Mouse (Mus musculus): ENCODE results near the gene Dnajb11.

Gene Dnajb11

DNA sequence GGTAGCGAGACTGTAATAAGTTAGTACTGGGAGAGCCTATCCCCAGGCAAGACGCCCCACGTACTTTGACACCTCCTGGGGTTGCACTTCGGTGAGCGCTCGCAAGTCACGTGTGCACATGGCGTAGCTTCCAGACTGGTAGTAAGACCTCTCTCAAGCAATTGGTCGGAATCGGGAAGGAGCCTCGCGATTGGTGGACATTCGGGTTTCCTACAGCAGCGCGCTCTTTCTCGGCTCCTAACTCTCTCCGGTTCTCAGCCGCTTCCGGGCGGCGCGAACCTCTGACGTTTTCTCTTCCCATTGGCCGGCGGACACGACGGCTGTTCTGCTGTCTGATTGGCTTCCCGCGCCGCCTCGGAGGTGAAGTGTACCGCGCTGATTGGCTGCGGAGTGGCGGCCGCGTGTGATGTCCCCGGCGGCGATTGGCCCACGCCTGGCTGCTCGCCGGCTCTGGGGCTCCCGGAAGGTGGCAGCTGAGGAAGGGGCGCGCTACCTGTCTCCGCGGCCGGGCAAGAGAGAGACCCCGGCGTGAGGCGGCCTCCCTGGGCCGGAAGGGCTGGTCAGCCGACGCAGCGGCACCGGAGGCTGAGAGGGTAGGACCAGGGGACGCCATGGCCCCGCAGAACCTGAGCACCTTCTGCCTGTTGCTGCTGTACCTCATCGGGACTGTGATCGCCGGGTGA lies at the start of gene Dnajb11, which contains the start of gene Tbccd1:
Gene Dnajb11 (plus strand): TSS at position 415 of the 683 bp plus-strand sequence.
Gene Tbccd1 (minus strand): TSS at position 239 of the 683 bp plus-strand sequence.
- peak; percentile 99 for DNase-seq (ENCODE audit: low spot score in 2 of 2)

DNA sequence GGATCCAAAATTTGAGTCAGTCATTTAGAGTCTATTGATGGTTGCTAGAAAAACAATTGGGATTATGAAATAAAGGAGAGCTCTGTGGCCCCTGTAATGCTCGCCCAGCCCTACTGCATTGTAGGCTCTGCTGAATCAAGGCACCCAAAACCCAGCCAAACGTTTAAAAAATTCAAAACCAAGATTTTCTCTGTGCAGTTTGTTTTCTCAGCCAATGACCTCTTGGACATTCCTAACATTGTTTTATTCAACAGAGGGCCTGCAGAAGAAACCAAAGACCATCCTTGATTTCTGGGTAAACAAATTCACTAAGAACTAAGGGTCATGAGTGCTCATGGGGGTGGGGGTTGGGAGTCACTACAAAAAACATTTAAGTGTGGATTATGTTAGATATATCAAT lies 46.2 kb upstream of the Dnajb11 start, which contains the start of gene Crygs:
Gene Crygs (minus strand): TSS at position 101 of the 400 bp plus-strand sequence.
- DNase-seq (ENCODE audit: low spot score in 2 of 2), result no peak

DNA sequence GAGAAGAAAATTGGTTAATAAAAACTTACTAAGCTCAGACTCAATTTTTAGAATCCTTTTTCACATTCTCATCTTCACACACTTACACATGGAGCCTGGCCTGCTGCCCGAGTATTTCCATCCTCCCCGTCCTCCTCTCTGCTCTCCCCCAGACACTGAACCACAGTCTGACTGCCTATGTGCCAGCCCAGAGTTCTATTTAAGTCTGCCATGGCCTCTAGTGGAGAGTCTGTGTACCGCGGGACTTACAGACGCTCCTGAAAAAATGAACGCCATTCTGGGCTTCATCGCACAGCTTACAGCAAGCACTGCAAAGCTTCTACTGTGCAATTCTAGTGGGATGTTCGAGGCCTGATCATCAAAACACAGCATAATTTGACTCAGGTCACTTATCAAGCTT lies 36.9 kb upstream of the Dnajb11 start:
- no peak for DNase-seq (ENCODE audit: low spot score in 2 of 2)

DNA sequence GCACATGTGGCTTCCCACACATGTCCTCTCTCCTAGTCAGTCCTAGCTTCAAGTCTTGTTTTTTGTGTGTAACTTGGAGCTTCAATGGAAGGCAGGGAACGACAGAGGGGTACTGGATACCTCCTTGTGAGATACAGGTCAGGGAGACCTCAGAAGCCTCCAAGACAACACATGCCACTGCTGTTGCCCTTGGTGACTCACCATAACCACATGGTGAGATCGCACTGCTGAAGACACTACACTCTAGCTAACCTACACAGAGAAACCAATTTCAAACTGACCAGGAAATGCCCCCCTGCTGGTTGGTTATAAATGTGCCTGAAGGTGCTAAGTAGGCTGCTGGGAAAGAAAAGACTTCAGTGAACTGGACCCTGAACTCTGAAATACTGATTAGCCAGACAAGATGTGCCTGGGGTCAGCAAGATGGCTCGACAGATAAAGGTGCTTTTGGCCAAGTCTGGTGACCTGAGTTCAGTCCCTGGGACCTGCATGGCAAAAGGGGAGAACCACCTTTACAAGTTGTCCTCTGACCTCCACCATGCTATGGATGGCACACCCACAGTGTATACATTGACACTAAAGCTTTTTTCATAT lies 24.6 kb upstream of the Dnajb11 start:
- DNase-seq (ENCODE audit: low spot score in 2 of 2), result no peak

DNA sequence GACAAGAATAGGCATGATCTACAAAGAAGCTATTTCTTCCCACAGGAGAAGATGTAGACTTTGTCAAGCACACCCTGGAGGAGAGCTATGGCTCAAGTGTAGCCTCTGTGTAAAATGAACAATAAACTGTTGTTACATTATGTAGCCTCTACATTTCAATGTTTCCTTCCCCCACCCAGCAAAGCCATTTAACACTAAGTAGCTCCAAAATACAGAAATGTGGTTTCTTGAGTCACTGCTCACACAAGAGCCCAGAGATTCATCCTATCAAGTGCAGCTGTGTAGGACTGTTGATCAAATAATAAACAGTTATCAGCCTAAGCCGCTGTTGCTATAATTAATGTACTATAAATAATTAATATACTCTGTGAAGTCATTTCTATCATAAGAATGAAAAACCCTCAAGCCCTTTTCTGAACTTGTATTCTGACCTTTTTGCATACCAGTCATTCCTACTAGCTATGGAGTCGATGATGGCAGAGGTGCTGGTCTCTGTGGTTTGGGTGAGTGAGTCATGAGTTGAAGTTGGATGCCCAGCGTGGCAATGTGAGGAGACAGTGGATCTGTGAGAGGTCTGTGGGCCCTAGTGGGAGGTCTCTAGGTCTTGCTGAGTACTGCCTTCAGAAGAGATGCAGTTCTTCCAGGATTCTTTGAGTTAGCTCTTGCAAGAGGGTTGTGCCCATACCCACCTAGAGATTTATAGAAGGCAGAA lies 18.3 kb upstream of the Dnajb11 start:
- no peak for DNase-seq (ENCODE audit: low spot score in 2 of 2)

DNA sequence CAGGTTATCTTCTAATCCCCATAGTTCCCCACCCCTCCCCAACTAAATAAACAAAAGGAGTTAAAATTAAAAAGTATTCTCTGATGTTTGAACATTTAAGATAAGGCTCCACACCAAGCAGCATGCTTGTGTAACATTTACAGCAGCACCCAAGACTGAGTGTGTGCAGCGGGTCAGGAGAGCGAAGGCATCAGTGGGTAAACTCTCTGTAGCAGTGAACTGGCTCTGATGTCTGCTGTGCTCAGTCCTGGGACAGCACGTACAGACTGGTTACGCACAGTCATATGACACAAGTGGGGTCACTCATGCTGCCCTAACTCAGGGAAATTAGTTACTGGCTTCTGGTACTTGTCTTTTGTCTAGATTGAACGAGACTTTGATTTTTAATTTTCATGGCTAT lies 14.8 kb upstream of the Dnajb11 start:
- DNase-seq (ENCODE audit: low spot score in 2 of 2), result no peak

DNA sequence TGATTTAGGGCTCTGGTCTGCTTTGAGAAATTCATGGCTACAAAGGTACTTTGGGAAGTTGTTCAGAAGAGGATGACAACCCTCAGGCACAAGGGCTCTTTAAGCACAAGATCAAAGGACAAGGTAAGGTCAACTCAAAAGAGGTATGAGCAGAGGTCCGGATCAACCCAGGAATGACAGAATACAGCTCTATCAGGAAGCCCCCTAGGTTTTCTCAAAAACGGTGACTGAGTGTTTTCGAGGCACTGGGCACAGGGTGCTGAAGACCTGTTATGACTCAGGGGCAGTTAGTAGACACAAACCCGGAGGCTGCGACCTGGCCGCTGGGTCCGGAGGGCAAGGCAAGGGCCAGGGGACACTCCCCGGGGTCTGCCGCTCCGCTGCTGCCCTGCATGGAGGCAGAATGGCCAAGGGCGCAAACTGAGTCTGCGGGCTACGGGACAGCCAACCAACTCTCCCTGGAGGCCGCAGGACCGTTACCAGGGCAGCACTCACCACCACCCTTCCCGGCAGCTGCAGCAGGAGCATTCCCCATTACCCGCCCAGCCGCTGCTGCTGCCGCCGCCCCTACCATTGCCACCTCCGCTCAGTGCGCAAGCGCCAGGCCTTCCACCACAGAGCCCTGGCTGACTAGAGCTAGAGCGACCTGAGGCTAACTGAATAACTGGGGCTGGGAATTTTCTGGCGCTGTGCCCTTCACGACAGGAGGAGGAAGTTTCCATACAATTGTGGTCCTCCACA lies 13.4 kb upstream of the Dnajb11 start:
- DNase-seq (ENCODE audit: low spot score in 2 of 2), result peak; percentile 35 to 38

DNA sequence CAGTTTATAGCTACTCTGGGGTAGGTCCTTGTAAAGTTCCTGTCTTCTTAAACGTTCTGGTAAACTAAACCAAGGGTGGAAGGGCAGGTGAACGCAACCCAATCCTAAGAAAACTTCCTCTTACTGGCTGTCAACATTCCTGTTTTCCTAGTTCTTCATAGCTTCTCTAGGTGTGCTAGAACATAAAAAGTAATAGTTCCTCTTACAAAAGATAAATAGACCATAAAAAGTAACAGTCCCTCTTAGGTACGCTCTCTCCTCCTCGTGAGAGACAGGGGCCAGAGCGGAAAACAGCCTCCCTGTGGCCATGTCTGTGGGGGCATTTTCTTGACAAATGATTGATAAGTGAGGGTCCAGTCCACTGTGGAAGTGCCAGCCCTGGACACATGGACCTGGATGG lies 12.8 kb upstream of the Dnajb11 start:
- no peak for DNase-seq (ENCODE audit: low spot score in 2 of 2)

DNA sequence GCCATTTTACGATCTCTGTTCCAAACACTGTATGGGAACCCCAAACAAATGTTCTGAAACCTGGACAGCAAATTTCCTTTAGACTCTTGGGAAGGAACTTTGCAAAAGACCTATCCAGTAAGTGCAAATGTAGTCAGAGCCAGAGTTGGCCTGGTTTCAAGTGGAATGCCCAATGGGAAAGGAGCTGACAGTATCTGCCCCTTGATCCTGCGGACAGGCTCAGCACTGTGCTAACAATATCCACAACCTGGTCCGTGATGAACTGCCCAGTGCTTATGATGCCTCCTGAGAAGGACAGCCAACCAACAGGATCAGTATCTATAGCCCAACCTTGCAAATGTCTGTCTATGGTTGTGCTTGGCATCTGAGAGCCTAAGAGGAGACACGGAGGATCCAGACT lies 12.2 kb upstream of the Dnajb11 start:
- no peak for DNase-seq (ENCODE audit: low spot score in 2 of 2)

DNA sequence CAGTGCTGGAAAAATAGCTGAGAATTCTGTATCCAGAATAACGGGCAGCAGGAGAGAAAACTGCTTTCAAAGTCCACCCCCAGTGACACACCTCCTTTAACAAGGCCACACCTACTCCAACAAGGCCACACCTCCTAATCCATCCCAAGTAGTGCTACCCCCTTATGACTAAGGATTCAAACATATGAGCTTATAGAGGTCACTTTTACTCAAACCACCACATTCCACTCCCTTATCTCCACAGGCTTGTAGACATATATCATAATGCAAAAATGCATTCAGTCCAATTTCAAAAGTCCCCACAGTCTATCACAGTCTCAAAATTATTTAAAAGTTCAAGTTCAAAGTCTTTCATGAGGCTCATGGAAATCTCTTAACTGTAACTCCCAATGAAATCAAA lies 10.0 kb upstream of the Dnajb11 start:
- DNase-seq (ENCODE audit: low spot score in 2 of 2), result no peak

DNA sequence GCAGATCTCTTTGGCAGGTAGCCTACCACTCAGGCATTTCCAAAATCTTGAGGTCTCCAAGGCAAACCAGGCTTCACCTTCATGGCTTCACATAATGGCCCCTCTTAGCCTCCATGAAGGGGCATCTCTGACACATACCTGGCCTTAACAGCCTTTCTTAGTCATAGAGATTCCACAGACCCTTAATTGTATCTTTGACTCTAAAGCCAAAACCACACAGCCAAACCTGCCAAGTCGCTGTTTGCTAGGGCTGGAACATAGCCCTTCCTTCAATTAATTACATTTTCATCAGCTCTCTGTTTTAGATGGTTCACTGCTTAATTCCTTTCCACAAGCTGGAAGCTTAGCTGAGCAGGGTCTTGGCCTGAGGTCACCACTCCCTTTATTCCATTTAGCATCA lies 9.3 kb upstream of the Dnajb11 start:
- no peak for DNase-seq (ENCODE audit: low spot score in 2 of 2)

DNA sequence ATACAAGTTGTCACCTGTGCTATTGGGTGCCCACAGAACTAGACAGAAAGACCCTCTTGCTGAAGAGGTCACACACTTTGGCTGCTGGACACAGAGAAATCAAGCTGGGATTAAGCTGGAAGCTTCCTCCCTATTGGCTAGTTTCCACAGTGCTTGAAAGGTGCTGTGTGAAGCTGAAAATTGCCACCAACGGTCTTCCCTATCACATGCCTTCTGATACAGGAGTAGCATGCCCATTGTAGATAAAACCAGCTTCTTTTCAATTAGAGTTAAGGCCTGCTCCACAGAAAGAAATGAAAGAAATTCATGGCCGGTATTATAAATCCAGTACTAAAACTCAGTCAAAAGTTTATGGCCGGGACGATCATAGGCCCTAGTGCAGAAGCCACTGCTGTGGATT lies 4.9 kb upstream of the Dnajb11 start:
- peak; percentile 4 to 35 for DNase-seq (ENCODE audit: low spot score in 2 of 2)

DNA sequence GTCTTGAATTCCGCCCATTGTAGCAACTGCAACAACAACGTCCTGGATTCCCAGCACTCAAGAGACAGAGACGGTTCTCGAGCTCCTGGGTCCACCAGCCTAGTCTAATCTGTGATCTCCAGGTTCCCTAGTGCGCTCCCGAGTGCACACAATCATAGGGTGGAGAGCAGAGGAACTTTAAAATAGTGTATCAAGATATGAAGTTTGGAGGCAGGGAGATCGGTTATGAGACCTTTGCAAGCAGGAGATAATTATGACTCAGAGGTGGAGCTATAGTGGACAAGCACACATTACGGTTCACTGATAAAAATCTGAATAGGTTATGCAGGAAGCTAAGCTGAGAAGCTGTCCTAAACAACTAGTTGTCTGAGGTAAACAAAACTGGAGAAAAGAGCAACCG lies 872 bp upstream of the Dnajb11 start:
- peak in 1 of 2 experiments; percentile 6 for DNase-seq (ENCODE audit: low spot score in 2 of 2)

DNA sequence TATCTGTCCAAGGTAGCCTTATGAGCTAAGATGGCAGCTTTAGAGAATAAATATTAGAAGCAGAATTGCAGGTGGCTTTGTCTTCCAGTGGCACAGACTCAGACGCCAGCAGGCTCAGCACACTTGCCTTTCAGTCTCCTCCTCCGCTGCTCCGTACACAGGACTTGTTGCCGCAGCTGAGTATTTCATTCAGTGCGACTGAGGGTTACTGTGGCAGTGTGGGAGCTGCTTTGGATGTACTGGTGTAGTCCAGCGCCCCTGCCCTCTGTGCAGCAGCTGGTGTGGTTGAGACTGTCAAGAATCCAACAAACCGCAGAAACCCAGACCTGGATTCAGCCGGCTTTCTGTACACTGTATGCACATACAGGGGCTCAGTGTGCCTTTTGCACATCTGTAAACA lies 14.8 kb downstream of the Dnajb11 start:
- no peak for DNase-seq (ENCODE audit: low spot score in 2 of 2)

DNA sequence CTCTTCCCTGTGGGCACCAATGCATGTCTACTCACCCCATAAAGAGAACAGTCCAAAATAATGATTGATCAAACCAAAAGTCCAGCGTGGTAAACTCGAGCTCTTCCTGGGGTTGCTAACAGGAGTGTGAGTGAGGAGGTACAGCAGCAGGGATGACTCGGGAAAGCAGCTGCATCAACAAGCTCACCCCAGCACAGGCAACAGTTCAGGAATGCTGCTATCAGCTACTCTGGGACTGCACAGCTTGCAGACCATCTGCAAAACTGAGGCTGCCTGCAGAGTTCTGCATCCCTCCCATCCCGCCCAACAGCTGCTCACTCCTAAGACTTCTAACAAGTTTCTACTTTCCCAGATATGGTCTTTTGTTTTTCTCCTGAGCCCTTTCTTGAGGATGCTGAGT lies 15.7 kb downstream of the Dnajb11 start:
- DNase-seq (ENCODE audit: low spot score in 2 of 2), result no peak

DNA sequence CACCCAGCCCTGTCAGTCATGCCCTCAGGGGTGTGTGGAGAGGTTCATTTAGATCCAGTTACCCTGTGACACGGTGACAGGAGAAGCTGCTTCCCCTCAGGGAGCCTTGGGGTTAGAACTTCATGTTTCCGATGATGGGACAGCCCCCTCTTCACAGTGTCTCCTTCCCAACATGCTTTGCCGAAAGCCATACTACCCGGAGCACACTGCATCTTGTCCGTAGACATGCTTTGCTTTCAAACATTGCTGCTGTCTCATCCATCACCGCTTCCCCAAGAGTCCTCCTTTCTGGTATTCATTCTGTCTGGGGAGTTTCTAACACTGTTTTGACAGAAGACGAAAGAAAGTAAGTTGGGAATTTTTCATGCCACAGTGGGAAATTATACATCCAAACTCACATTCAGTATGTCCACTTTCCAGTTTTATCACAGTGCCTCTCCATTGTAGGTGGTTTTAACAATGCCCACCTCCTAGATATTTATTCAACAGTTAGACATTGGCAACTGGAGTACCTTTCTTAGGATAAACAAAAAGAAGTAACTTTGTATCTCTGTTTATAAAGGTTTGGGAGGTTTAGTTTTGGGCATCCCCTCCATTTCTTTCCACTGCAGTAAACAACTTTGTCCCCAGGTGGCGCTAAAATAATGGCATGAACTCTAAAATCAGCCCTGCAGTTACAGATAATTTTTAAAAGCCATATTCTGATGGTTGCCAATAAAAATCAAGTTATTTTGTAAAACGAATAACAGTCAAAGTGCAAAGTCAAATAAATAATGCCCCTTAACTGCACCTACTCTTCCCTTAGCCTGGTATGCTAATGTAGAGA lies 18.8 kb downstream of the Dnajb11 start:
- no peak for DNase-seq (ENCODE audit: low spot score in 2 of 2)

DNA sequence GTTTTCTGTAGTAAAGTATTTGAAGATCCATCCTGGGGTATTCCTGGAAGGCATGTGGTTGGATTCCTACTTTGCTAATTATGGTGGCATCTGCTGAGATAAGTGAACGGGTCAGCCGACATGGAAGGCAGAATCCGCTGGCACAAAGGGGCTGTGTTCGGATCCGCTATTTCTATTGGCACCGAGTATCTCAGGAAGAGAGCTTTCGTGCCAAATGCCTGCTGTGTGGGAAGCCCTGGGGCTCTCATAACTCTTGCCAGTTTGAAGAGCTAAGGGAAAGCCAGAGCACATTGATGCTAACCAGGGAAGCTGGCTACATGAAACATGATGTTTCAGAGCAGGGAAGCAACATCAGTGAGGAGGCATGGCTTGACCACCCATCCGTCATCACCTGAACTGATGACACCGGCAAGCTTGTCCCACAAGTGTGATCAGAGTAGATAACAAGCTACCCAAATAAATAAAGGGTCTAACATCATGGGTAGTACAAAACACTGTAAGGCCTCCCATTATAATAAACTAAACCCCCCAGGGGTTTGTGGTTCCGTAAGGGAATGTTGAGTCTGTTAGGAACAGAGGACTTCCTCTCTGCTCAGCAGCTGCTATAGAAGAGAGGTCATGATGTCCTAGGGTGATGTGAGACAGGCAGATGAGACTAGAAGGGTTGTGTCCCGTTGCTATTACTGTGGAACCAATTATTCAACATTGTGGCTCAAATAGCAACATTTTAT lies 20.2 kb downstream of the Dnajb11 start:
- DNase-seq (ENCODE audit: low spot score in 2 of 2), result no peak

DNA sequence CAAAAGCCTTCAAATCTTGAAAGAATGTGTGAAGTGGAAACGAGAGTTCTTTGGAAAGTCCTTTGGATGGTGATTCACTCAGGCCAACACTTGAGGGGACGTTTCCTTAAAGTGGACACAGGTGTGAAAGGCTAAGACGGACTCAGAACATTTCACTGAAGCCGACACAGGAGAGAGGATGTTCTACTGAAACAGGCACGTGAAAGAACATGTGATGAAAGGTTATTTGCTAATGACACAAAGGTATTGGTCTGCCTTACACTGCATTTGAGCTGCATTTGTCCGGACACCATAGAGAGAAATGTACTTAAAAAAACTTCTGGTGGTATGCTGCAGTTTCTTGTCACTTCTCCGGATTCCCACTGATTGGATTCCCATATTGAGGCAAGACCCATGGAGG lies 21.1 kb downstream of the Dnajb11 start:
- DNase-seq (ENCODE audit: low spot score in 2 of 2), result no peak

DNA sequence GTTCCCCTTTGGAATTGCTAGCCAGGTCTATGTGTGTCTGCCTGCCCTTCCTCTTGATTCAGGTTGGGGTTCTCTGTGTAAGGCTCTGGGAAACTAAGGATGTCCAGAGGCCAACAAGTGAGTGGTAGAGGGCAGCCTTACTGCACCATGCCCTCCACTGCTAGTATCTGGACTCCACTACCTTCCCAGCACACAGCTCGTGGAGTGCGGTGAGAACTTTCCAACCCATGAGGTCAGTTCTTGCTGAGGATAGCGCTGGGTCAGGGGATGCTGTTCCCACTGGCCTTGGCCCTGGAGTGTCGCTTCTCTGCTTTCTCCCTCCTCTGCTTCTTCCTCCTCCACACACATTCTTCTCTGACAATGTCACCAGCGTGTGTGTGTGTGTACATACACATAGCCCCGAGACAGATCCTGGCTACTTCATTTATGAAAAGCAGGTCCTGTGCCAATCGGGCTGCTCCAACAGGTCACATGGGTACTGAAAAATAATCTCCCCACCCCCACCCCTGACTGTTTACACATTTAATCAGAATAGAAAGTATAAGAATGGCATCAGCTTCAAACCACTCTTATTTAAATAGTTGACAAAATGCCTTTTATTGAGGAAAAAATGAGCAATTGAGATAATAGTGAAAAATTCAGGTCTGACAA lies 22.4 kb downstream of the Dnajb11 start:
- DNase-seq (ENCODE audit: low spot score in 2 of 2), result no peak

DNA sequence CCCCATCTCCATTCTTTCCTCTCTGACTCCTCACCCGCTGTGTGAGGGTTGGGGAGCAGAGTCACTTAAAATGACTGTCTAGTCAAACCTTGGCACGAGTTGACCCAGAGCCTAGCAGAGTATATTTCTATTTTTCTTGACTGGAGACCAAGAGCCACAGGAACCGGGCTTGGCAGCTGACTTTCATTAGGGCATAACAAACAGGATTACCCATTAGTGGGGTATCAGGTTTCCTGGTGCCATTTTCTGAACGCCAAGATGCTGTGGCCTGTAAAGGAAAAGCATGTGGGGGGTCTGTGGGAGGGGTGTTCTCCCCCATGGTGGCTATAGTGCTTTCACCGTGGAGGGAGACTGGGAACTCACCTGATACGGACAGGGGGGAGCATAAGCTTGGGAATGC lies 23.3 kb downstream of the Dnajb11 start:
- no peak for DNase-seq (ENCODE audit: low spot score in 2 of 2)

All from spleen, postnatal 36 days (tissue).